Mouse (Mus musculus): Measurements from ENCODE around the gene Rngtt.
"Not testable (repeated sequence)": the region's sequence is repeated elsewhere in the genome, so short reads cannot be mapped to it uniquely, and the experiment has no call there.

The Rngtt gene

GRCm38 (mm10) chr4:33314150-33314549 is 4.0 kb downstream of the Rngtt start:
- not testable (repeated sequence) for DNase-seq

- DNase-seq, result no peak
These were observed 5.7 kb downstream of the Rngtt start for GRCm38 (mm10) chr4:33315840-33316239.

GRCm38 (mm10) chr4:33331147-33331546 is 21.0 kb downstream of the Rngtt start:
- no peak for DNase-seq

- DNase-seq, result no peak
These were observed 22.9 kb downstream of the Rngtt start for GRCm38 (mm10) chr4:33332956-33333455.

GRCm38 (mm10) chr4:33337999-33338398 is 27.9 kb downstream of the Rngtt start:
- no peak for DNase-seq

- DNase-seq, result peak; percentile 7
These were observed 33.0 kb downstream of the Rngtt start for GRCm38 (mm10) chr4:33342877-33343731.

- DNase-seq, result peak; percentile 5
These were observed 33.6 kb downstream of the Rngtt start for GRCm38 (mm10) chr4:33343732-33344057.

- no peak for DNase-seq
These were observed 53.3 kb downstream of the Rngtt start for GRCm38 (mm10) chr4:33363451-33363850.

GRCm38 (mm10) chr4:33374916-33375315 is 64.8 kb downstream of the Rngtt start:
- DNase-seq, result no peak

GRCm38 (mm10) chr4:33377642-33378041 is 67.5 kb downstream of the Rngtt start:
- DNase-seq, result no peak

- DNase-seq, result no peak
These were observed 68.8 kb downstream of the Rngtt start for GRCm38 (mm10) chr4:33378894-33379293.

GRCm38 (mm10) chr4:33388899-33389298 is 78.8 kb downstream of the Rngtt start:
- no peak for DNase-seq

GRCm38 (mm10) chr4:33390660-33391059 is 80.5 kb downstream of the Rngtt start:
- DNase-seq, result no peak

GRCm38 (mm10) chr4:33393437-33393836 is 83.3 kb downstream of the Rngtt start:
- DNase-seq, result no peak

- peak; percentile 89 for DNase-seq
These were observed 86.4 kb downstream of the Rngtt start for GRCm38 (mm10) chr4:33396222-33397176.

GRCm38 (mm10) chr4:33405723-33406293 is 95.7 kb downstream of the Rngtt start:
- no peak for DNase-seq

GRCm38 (mm10) chr4:33413791-33414190 is 103.7 kb downstream of the Rngtt start:
- DNase-seq, result peak; percentile 20

- DNase-seq, result no peak
These were observed 104.7 kb downstream of the Rngtt start for GRCm38 (mm10) chr4:33414781-33415180.

GRCm38 (mm10) chr4:33417391-33417790 is 107.3 kb downstream of the Rngtt start:
- no peak for DNase-seq

GRCm38 (mm10) chr4:33419644-33420043 is 109.5 kb downstream of the Rngtt start:
- DNase-seq, result no peak

- DNase-seq, result no peak
These were observed 118.7 kb downstream of the Rngtt start for GRCm38 (mm10) chr4:33428856-33429255.

GRCm38 (mm10) chr4:33441864-33442263 is 131.8 kb downstream of the Rngtt start:
- DNase-seq, result peak; percentile 15

- DNase-seq, result no peak
These were observed 136.2 kb downstream of the Rngtt start for GRCm38 (mm10) chr4:33446265-33446664.

Data from lung, postnatal 10 days (tissue).